Mouse (Mus musculus): ENCODE results near the gene Hoxd1. TPM values are rescaled to one million over a fixed set of nuclear protein-coding genes. Genes with fewer than 3 reads are reported as not detected.

The Hoxd1 gene
- 6.4 and 9.0 TPM in 2 replicates for polyA plus RNA-seq (2015; fragmentation: Nextera tagmentation; extraction: Ambion mirVana)

- peaks cover 26% of the 10 kb centered on the region for H3K4me1 ChIP-seq (replicated peaks)
- peak within 1 kb of the TSS; percentile 61 for H3K4me3 ChIP-seq
- no peaks in the 10 kb centered on the region for H3K36me3 ChIP-seq
- peaks cover 53% of the 10 kb centered on the region for H3K27me3 ChIP-seq
- no peaks in the 10 kb centered on the region for H3K9me3 ChIP-seq
- H3K9ac ChIP-seq, result peak within 1 kb of the TSS; percentile 70
- peak within 1 kb of the TSS; percentile 97 for H3K4me2 ChIP-seq
- under 1% methylated on average over 52 of the region's 61 CpGs for WGBS
- H3K27ac ChIP-seq (replicated peaks), result no peak within 1 kb of the TSS
- peak; percentile 86 for ATAC-seq (ENCODE audit: low read depth)
These were observed at the start of gene Hoxd1 for GRCm38 (mm10) chr2:74762522-74763244. TSS of gene Hoxd1 (plus strand) at chr2:74762980.

DNA sequence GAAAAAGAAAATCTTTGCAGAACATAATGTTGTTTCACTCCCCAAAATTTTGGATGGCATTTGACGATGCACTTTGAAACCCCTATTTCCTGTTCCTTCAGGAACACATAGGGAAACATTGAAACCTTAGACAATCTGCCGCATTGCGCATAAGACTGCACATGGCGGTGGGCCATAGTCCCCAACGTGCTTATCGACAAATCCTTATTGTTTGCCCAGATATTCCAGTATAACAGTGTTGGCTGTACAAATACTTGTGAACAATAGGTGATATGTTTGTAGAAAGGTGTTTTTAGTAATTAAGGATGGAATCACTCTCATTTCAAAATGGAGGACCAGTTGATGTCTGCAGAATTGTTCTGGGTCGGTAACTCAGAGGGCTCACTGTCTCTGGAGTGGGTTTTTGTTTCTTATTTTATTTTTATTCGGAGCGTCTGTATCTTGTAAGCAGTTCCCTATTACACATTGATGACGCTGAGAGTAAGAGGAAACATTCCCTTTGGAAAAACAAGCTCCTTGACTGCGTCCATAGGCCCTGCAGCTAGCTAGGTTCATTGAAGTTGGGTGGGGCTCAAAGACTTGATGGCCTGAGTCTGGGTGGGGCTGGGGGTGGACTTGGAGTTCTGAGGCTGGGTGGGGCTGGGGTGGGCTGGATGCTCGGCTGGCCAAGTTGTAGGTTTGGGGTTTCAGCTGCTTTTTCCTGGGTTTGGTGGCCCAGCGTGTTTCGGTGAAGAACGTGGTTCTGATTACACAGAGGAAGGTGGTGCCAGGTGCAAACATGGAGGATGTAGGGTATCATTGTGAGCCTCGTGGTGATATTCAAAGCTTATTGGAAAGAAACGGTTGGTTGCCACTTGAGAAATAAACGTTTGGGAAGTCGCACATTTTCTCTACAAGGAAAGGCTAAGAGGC lies 49.3 kb upstream of the Hoxd1 start:
- H3K9me3 ChIP-seq, result no peaks in the 10 kb centered on the region
- H3K9ac ChIP-seq, result peak overlapping the region; percentile 100
- peaks cover 64% of the 10 kb centered on the region for H3K4me1 ChIP-seq (replicated peaks)
- peak overlapping the region; percentile 99 for H3K4me3 ChIP-seq
- peak overlapping the region; percentile 69 for H3K4me2 ChIP-seq
- 4% methylated on average over 19 of the region's 19 CpGs for WGBS
- no peak for ATAC-seq (ENCODE audit: low read depth)
- no peaks in the 10 kb centered on the region for H3K27me3 ChIP-seq
- H3K27ac ChIP-seq (replicated peaks), result peak overlapping the region; percentile 100
- no peaks in the 10 kb centered on the region for H3K36me3 ChIP-seq

DNA sequence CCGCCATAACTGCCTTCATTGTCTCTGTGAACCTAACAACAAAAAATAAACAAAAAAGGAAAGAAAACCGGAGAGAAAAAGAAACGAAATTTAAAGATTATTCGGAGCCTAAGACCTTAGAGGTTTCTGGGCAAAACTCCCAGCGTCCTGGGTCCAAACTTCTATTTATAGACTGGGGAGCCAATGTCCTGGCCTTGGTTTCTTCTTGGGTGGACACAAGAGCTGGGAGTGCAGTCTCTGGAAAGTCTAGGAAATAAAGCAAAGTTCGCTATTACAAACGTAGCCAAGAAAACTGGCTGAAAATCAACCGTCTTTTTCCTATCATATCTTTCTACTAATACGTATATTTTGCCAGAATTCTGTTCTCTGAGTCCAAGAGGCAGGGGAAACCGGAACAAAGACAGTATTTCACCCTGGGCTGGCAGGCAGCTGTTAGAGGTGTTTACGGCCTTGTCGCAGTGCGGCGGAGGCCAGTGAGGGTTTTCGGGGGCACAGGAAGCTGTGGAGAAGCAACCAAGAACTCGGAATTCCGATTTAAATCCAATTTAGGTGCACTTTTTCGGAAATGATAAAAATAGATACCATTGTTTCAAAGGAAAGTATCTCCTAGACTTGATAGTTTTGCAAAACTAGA lies 48.5 kb upstream of the Hoxd1 start:
- no peaks in the 10 kb centered on the region for H3K9me3 ChIP-seq
- no peaks in the 10 kb centered on the region for H3K36me3 ChIP-seq
- H3K27ac ChIP-seq (replicated peaks), result peak overlapping the region; percentile 100
- WGBS, result 2% methylated on average over 18 of the region's 18 CpGs
- H3K4me2 ChIP-seq, result peak overlapping the region; percentile 69
- peak overlapping the region; percentile 100 for H3K9ac ChIP-seq
- no peaks in the 10 kb centered on the region for H3K27me3 ChIP-seq
- no peak for ATAC-seq (ENCODE audit: low read depth)
- peaks cover 64% of the 10 kb centered on the region for H3K4me1 ChIP-seq (replicated peaks)
- peak overlapping the region; percentile 99 for H3K4me3 ChIP-seq

DNA sequence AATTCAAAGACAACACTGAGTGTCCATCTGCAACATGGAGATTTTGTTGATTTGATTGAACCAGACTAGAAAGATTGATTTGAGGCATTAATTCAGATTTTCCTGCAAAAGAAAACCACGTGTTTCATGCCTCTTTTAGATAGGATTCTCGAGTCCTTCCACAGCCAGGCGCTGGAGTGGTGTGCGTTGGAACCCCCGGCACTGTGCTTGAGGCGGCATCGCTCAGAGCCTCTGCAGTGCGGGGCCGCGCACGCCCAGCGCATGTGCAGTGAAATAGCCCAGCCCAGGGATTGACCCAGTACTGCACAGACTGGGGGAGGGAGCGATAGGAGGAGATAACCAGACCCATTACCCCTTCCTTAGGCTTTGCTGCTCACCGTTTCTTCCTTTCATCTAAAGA lies 47.9 kb upstream of the Hoxd1 start:
- peak overlapping the region; percentile 69 for H3K4me2 ChIP-seq
- no peaks in the 10 kb centered on the region for H3K36me3 ChIP-seq
- H3K4me3 ChIP-seq, result peak overlapping the region; percentile 99
- WGBS, result under 1% methylated on average over 14 of the region's 14 CpGs
- peak overlapping the region; percentile 100 for H3K27ac ChIP-seq (replicated peaks)
- ATAC-seq (ENCODE audit: low read depth), result peak; percentile 83
- H3K4me1 ChIP-seq (replicated peaks), result peaks cover 64% of the 10 kb centered on the region
- H3K27me3 ChIP-seq, result no peaks in the 10 kb centered on the region
- peak overlapping the region; percentile 100 for H3K9ac ChIP-seq
- H3K9me3 ChIP-seq, result no peaks in the 10 kb centered on the region

GRCm38 (mm10) chr2:74715504-74716241 lies 47.1 kb upstream of the Hoxd1 start:
- Histone ChIP-seq H3K4me2 (peak overlapping the region; percentile 69), H3K36me3 (no peaks in the 10 kb centered on the region), H3K9me3 (no peaks in the 10 kb centered on the region), H3K4me3 (peak overlapping the region; percentile 99), H3K9ac (peak overlapping the region; percentile 100), H3K27me3 (no peaks in the 10 kb centered on the region), H3K27ac (replicated peaks) (peak overlapping the region; percentile 100), H3K4me1 (replicated peaks) (peaks cover 64% of the 10 kb centered on the region)
- 1% methylated on average over 26 of the region's 26 CpGs for WGBS
- peak; percentile 67 for ATAC-seq (ENCODE audit: low read depth)

GRCm38 (mm10) chr2:74720384-74720783 lies 42.4 kb upstream of the Hoxd1 start:
- ATAC-seq (ENCODE audit: low read depth), result no peak
- H3K27ac ChIP-seq (replicated peaks), result peak overlapping the region; percentile 93
- H3K36me3 ChIP-seq, result peaks cover 10% of the 10 kb centered on the region; the same call in 1 of the 2 replicates
- peak overlapping the region; percentile 46 for H3K4me3 ChIP-seq
- H3K4me1 ChIP-seq (replicated peaks), result peaks cover 99% of the 10 kb centered on the region
- WGBS, result 10% methylated on average over 2 of the region's 2 CpGs
- no peaks in the 10 kb centered on the region for H3K9me3 ChIP-seq
- no peaks in the 10 kb centered on the region for H3K27me3 ChIP-seq
- peak overlapping the region; percentile 80 for H3K9ac ChIP-seq
- peak overlapping the region; percentile 74 for H3K4me2 ChIP-seq

- peak overlapping the region; percentile 46 for H3K4me3 ChIP-seq
- 5% methylated on average over 5 of the region's 5 CpGs for WGBS
- no peaks in the 10 kb centered on the region for H3K27me3 ChIP-seq
- H3K4me1 ChIP-seq (replicated peaks), result peaks cover 100% of the 10 kb centered on the region
- ATAC-seq (ENCODE audit: low read depth), result no peak; the same call in 1 of the 2 replicates
- H3K9me3 ChIP-seq, result no peaks in the 10 kb centered on the region
- H3K4me2 ChIP-seq, result peak overlapping the region; percentile 74
- H3K36me3 ChIP-seq, result peaks cover 15% of the 10 kb centered on the region; the same call in 1 of the 2 replicates
- peak overlapping the region; percentile 93 for H3K27ac ChIP-seq (replicated peaks)
- peak overlapping the region; percentile 80 for H3K9ac ChIP-seq
These were observed 41.8 kb upstream of the Hoxd1 start for GRCm38 (mm10) chr2:74720955-74721491.

DNA sequence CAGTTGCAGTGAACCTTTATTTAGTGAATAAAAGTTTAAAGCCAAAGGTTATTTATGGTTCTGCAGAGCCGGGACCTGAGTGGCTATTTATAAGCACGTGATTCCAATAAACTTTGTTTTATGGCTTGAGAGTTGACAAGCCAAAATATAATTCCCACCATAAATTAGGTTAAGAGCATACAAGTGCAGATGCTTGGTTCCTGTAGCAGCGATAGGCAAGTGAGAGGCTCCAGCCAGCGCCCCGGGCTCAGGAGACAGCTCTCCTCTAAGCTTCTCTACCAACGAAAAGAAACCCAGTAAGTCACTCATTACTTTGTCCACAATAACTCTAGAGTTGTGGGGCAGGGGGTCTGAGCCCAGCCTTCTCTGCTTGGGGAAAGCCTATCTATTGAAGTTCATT lies 40.9 kb upstream of the Hoxd1 start:
- peak overlapping the region; percentile 80 for H3K9ac ChIP-seq
- H3K27ac ChIP-seq (replicated peaks), result peak overlapping the region; percentile 93
- H3K36me3 ChIP-seq, result peaks cover 23% of the 10 kb centered on the region; the same call in 1 of the 2 replicates
- no peaks in the 10 kb centered on the region for H3K27me3 ChIP-seq
- no peaks in the 10 kb centered on the region for H3K9me3 ChIP-seq
- peak overlapping the region; percentile 46 for H3K4me3 ChIP-seq
- H3K4me2 ChIP-seq, result peak overlapping the region; percentile 74
- H3K4me1 ChIP-seq (replicated peaks), result peaks cover 100% of the 10 kb centered on the region
- WGBS, result 2% methylated on average over 6 of the region's 6 CpGs
- ATAC-seq (ENCODE audit: low read depth), result peak; percentile 32

- whole genome bisulfite sequencing, result 6% methylated on average over 8 of the region's 8 CpGs
- Histone ChIP-seq H3K4me3 (peak overlapping the region; percentile 46), H3K9me3 (no peaks in the 10 kb centered on the region), H3K27me3 (no peaks in the 10 kb centered on the region), H3K4me1 (replicated peaks) (peaks cover 100% of the 10 kb centered on the region), H3K9ac (peak overlapping the region; percentile 80), H3K27ac (replicated peaks) (peak overlapping the region; percentile 93), H3K36me3 (peaks cover 33% of the 10 kb centered on the region), H3K4me2 (peak overlapping the region; percentile 74)
- no peak for ATAC-seq (ENCODE audit: low read depth)
These were observed 39.8 kb upstream of the Hoxd1 start for GRCm38 (mm10) chr2:74722949-74723348.

DNA sequence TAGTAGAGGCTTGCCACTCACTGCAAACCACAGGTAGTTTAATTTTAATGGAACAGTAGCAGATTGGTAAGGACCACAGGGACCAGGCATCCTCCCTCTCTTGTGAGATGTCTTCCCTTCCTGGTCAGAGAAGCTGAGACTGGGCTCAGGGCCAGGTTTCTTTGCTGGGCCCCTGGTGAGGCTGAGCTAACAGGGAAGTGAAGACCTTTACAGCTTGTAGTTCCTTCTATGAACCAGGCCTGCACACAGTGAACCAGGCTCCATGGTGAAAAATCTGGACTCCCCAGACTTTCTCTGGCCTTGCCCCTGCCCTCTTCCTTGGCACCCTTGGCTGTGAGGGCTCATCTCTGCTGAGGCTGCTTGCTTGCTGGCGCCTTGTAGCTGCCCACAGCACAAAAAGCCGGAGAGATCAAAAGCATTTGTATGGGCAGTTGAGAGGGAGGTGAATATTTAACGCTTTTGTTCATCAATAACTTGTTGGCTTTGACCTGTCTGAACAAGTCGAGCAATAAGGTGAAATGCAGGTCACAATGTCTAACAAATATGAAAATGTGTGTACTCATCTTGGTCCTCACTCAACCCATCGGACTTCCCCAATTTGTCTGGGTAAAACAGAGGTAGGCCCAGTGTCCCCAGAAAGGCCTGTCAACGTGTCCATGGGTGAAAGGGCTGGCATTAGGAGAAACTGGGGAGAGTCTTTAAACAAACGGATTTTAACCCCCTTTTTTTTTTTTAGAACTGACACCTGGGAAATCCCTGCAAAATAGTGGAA lies 38.4 kb upstream of the Hoxd1 start:
- Histone ChIP-seq H3K9ac (peak overlapping the region; percentile 80), H3K4me2 (peak overlapping the region; percentile 74), H3K4me3 (peak overlapping the region; percentile 46), H3K27me3 (no peaks in the 10 kb centered on the region), H3K9me3 (no peaks in the 10 kb centered on the region), H3K36me3 (peaks cover 46% of the 10 kb centered on the region), H3K4me1 (replicated peaks) (peaks cover 100% of the 10 kb centered on the region), H3K27ac (replicated peaks) (peak overlapping the region; percentile 93)
- WGBS, result 12% methylated on average over 7 of the region's 7 CpGs
- ATAC-seq (ENCODE audit: low read depth), result no peak
